Mouse (Mus musculus): ENCODE results near the gene Spem1. TPM values are rescaled to one million over a fixed set of nuclear protein-coding genes. Genes with fewer than 3 reads are reported as not detected.

Spem1 gene
- polyA plus RNA-seq, 2 experiments = 0.18 to 0.65 TPM

GRCm38 (mm10) chr11:69806378-69806777, 15.6 kb downstream of the Spem1 start:
- 76% methylated on average over 4 of the region's 4 CpGs for WGBS
- Histone ChIP-seq H3K27ac (replicated peaks; ENCODE audit: low read depth, low read length) (no peak overlapping the region), H3K36me3 (ENCODE audit: control insufficient read depth, insufficient read depth, low read length) (no peaks in the 10 kb centered on the region), H3K4me2 (replicated peaks; ENCODE audit: low read depth, low read length, severe bottlenecking) (no peak overlapping the region), H3K4me1 (ENCODE audit: control insufficient read depth, insufficient read depth, low read length) (peaks cover 37% of the 10 kb centered on the region), H3K9ac (ENCODE audit: low read depth, low read length, severe bottlenecking) (no peak overlapping the region), H3K9me3 (ENCODE audit: control insufficient read depth, low read length) (no peaks in the 10 kb centered on the region), H3K4me3 (replicated peaks; ENCODE audit: low read length) (no peak overlapping the region), H3K27me3 (ENCODE audit: control insufficient read depth, insufficient read depth, low read length) (peaks cover 47% of the 10 kb centered on the region)
- TF ChIP-seq POLR2A (IDR thresholded peaks at IDR 0.05; ENCODE audit: borderline replicate concordance, extremely low read depth, insufficient read depth, insufficient read length) = no peak
- ATAC-seq (ENCODE audit: low FRiP score, low read depth) (no peak), DNase-seq (ENCODE audit: low spot score) (no peak)

GRCm38 (mm10) chr11:69804972-69805909, 16.7 kb downstream of the Spem1 start, which contains the start of gene Tmem102:
TSS of gene Tmem102 (minus strand) at chr11:69805624.
- no peak for DNase-seq (ENCODE audit: low spot score)
- no peak for TF ChIP-seq POLR2A (IDR thresholded peaks at IDR 0.05; ENCODE audit: borderline replicate concordance, extremely low read depth, insufficient read depth, insufficient read length)
- Histone ChIP-seq H3K9me3 (ENCODE audit: control insufficient read depth, low read length) (no peaks in the 10 kb centered on the region), H3K27ac (replicated peaks; ENCODE audit: low read depth, low read length) (no peak within 1 kb of the TSS), H3K36me3 (ENCODE audit: control insufficient read depth, insufficient read depth, low read length) (no peaks in the 10 kb centered on the region), H3K4me1 (ENCODE audit: control insufficient read depth, insufficient read depth, low read length) (peaks cover 45% of the 10 kb centered on the region), H3K4me3 (replicated peaks; ENCODE audit: low read length) (peak within 1 kb of the TSS; percentile 61), H3K9ac (ENCODE audit: low read depth, low read length, severe bottlenecking) (no peak within 1 kb of the TSS), H3K4me2 (replicated peaks; ENCODE audit: low read depth, low read length, severe bottlenecking) (peak within 1 kb of the TSS; percentile 94), H3K27me3 (ENCODE audit: control insufficient read depth, insufficient read depth, low read length) (peaks cover 47% of the 10 kb centered on the region)
- 7% methylated on average over 29 of the region's 29 CpGs for WGBS
- ATAC-seq (ENCODE audit: low FRiP score, low read depth) = no peak

GRCm38 (mm10) chr11:69804652-69804940, 17.4 kb downstream of the Spem1 start:
- Histone ChIP-seq H3K36me3 (ENCODE audit: control insufficient read depth, insufficient read depth, low read length) (no peaks in the 10 kb centered on the region), H3K9ac (ENCODE audit: low read depth, low read length, severe bottlenecking) (no peak overlapping the region), H3K9me3 (ENCODE audit: control insufficient read depth, low read length) (no peaks in the 10 kb centered on the region), H3K27ac (replicated peaks; ENCODE audit: low read depth, low read length) (no peak overlapping the region), H3K27me3 (ENCODE audit: control insufficient read depth, insufficient read depth, low read length) (peaks cover 47% of the 10 kb centered on the region), H3K4me1 (ENCODE audit: control insufficient read depth, insufficient read depth, low read length) (peaks cover 50% of the 10 kb centered on the region), H3K4me3 (replicated peaks; ENCODE audit: low read length) (peak overlapping the region; percentile 61), H3K4me2 (replicated peaks; ENCODE audit: low read depth, low read length, severe bottlenecking) (peak overlapping the region; percentile 94)
- no peak for TF ChIP-seq POLR2A (IDR thresholded peaks at IDR 0.05; ENCODE audit: borderline replicate concordance, extremely low read depth, insufficient read depth, insufficient read length)
- WGBS = 4% methylated on average over 12 of the region's 12 CpGs
- DNase-seq (ENCODE audit: low spot score) (no peak), ATAC-seq (ENCODE audit: low FRiP score, low read depth) (no peak)

- peaks cover 47% of the 10 kb centered on the region for H3K27me3 ChIP-seq (ENCODE audit: control insufficient read depth, insufficient read depth, low read length)
- peak overlapping the region; percentile 94 for H3K4me2 ChIP-seq (replicated peaks; ENCODE audit: low read depth, low read length, severe bottlenecking)
- DNase-seq (ENCODE audit: low spot score) = peak; percentile 74
- peak overlapping the region; percentile 61 for H3K4me3 ChIP-seq (replicated peaks; ENCODE audit: low read length)
- H3K36me3 ChIP-seq (ENCODE audit: control insufficient read depth, insufficient read depth, low read length) = no peaks in the 10 kb centered on the region
- H3K9ac ChIP-seq (ENCODE audit: low read depth, low read length, severe bottlenecking) = peak overlapping the region; percentile 44
- H3K9me3 ChIP-seq (ENCODE audit: control insufficient read depth, low read length) = no peaks in the 10 kb centered on the region
- peaks cover 53% of the 10 kb centered on the region for H3K4me1 ChIP-seq (ENCODE audit: control insufficient read depth, insufficient read depth, low read length)
- WGBS = 2% methylated on average over 55 of the region's 60 CpGs
- ATAC-seq (ENCODE audit: low FRiP score, low read depth) = peak; percentile 38; the same call in 1 of the 2 replicates
- TF ChIP-seq POLR2A (IDR thresholded peaks at IDR 0.05; ENCODE audit: borderline replicate concordance, extremely low read depth, insufficient read depth, insufficient read length) = no peak
- H3K27ac ChIP-seq (replicated peaks; ENCODE audit: low read depth, low read length) = no peak overlapping the region
Measured at GRCm38 (mm10) chr11:69803786-69804651, 18.0 kb downstream of the Spem1 start.

GRCm38 (mm10) chr11:69803328-69803727, 18.7 kb downstream of the Spem1 start:
- H3K4me3 ChIP-seq (replicated peaks; ENCODE audit: low read length) = peak overlapping the region; percentile 61
- peaks cover 53% of the 10 kb centered on the region for H3K4me1 ChIP-seq (ENCODE audit: control insufficient read depth, insufficient read depth, low read length)
- no peak overlapping the region for H3K27ac ChIP-seq (replicated peaks; ENCODE audit: low read depth, low read length)
- ATAC-seq (ENCODE audit: low FRiP score, low read depth) = 0 out of 2 replicates have a peak, but pooled peaks have one; percentile 0
- H3K9me3 ChIP-seq (ENCODE audit: control insufficient read depth, low read length) = no peaks in the 10 kb centered on the region
- under 1% methylated on average over 12 of the region's 12 CpGs for WGBS
- peak overlapping the region; percentile 94 for H3K4me2 ChIP-seq (replicated peaks; ENCODE audit: low read depth, low read length, severe bottlenecking)
- no peaks in the 10 kb centered on the region for H3K36me3 ChIP-seq (ENCODE audit: control insufficient read depth, insufficient read depth, low read length)
- H3K9ac ChIP-seq (ENCODE audit: low read depth, low read length, severe bottlenecking) = peak overlapping the region; percentile 44
- peaks cover 47% of the 10 kb centered on the region for H3K27me3 ChIP-seq (ENCODE audit: control insufficient read depth, insufficient read depth, low read length)
- TF ChIP-seq POLR2A (IDR thresholded peaks at IDR 0.05; ENCODE audit: borderline replicate concordance, extremely low read depth, insufficient read depth, insufficient read length) = no peak
- DNase-seq (ENCODE audit: low spot score) = no peak
